Mouse (Mus musculus) right cerebral cortex, postnatal 25 days (tissue): Measurements from ENCODE around the gene AI661453.
A peak's percentile ranks its signal among the peaks of the same experiment; 100 is the strongest.
"Not testable (repeated sequence)": the region's sequence is repeated elsewhere in the genome, so short reads cannot be mapped to it uniquely, and the experiment has no call there.

Experiments used
- DNase-seq: peaks from one replicate; pipeline ENCODE4 v3.0.0; 2022

Gene AI661453

DNA sequence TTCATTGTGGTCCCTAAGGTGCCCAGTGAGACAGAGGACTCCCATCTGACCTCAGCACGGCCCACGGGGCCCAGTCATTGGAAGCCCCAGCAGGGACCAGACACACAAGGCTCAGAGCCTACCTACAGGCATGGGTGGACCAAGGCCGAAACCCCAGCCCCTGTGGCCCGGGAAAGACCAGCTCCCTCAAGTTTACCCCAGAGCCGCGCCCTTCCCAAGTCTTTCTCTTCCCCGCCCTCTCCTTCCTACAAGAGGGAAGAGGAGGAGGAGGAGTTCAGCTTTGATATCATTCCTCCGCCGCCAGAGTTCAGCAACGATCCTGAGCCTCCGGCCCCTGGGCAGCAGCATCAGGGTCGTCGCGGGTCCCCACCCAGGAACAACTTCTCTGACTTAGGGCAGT lies 31.6 kb downstream of the AI661453 start:
- DNase-seq: no peak

DNA sequence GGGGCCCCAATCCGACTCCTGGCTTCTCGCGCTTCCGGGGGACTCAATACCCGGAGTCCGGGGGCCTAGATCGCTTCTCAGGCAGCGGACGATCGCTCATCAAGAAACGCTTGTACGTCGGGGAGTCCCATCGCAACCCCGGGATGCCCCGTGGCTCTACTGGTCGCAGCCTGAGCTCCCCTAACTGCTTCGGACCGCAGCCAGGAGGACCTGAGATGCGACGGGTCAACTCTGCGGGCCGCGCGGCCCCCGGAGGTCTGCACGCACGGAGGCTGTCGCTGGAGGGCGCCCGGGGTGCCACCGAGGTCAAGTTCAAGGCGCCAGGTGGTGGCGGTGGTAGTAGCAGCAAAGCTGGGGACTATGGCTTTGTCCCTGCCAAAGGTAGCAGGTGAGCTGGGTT lies 32.1 kb downstream of the AI661453 start:
- DNase-seq: no peak

DNA sequence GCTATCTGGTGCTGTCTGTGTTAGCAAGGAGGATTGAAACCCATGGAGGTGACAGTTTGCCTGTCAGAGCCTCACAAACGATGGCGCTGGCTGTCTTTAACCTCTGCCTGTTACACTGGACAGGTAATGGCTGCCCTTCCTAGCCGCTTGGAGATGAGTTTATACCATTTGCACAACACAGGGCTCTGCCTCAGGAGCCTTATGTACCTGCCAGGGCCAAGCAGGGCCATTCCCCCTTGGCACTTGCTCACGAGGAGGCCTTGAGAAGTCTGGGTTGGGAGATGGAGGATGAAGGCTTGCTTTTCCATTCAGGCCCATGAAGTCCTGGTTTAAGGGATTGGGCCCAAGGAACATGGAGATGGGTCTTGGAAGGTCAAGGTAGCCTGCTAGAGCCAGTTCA lies 33.2 kb downstream of the AI661453 start:
- DNase-seq: no peak

DNA sequence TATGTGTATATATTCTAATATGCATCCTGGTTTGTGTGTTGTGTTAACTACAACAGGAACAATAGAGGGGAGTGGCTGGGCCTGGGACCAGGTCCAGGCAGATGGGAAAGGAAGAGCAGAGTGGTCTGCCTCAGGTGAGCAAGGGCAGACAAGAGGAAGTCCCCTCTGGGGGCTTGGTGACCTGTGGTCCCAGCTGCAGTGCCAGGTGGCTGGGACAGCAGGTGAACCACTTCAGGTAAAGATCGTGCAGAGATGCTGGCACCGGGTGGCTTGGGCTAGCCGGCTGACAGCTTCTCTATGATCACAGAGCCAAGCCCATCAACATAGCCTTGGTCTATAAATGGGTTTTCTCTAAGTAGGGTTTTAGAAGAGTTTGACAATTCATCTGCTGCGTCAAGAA lies 33.7 kb downstream of the AI661453 start:
- no peak for DNase-seq

DNA sequence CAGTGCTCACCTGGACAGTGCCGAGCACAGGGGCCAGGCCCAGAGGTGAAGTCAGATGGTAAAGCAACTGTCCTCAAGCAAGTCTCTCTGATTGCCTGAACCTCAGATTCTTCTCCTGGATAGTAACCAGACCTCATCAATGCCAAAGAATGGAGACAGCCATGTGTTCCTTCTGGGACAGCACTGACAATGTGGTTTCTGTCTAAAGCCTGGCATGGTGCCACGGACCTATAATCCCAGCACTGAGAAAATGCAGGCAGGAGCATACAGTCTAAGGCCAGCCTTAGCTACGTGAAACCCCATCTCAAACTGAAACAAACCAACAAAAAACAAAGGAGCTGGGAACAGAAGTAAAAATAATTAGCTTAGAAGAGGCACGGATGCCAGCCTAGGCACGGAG lies 34.3 kb downstream of the AI661453 start:
- no peak for DNase-seq

DNA sequence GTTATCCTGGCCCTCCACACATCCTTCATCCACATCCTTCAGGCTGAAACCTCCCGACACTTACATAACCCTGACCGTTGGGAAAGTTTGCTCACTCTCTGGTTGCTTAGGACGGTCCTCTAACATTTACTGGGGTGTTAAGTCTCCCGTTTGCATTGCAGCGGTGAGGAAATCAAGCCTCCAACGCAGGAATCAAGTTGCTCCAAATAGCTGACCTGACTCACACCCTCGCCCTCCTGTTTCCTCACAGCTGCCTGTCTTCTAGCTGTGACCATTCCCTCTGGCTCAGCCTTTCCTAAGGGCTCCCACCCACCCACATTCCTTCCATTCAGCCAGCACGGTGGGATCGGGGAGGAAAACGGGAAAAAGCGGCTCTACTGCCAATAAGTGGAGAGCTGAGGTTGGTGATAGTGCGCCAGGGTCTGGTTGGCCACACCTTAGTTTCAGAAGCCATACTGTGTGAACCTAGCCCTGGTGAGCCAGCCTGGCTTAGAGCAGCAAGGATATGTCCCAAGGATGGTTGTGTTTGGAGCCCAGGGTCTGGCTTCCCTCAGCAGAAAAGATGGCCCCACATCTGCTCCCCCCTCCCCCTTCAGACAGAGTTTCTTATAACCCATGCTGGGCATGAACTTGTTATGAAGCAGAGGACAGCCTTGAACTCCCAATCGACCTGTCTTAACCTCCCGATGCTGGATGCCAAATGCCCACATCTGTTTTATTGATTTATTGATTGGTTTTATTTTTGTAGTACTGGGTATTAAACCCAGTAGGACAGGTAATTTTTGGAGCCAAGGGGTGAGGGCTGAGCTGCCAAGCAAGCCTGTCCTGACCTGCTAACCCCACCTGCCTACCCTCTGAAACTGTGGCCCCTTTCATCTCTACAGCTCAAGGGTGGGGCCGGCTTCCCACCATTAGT lies 36.3 kb downstream of the AI661453 start:
- no peak for DNase-seq

DNA sequence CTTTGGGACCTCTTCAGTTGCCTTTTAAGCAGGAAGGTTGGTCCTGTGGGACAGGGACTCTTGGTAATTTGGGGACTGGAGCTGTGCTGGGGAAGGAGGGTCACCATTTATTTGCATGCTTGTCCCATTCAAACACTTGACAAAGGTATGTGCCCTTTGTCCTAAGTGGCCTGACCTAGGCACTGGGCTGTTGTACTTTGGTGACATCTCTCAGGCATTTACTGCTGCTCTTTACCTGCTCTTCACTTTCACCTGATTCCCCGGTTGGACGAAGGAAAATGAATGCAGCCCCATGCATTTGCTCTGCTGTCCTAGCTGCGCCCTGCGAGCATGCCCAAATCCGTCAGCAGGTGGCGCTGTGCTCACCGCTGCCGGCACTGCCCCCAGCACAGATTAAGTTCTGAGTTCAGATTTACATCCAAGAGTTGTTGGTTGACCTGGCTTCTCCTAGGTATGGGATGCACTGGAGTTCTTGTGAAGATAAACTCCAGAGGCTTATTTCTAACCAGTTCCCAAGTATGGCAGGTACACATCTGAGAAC lies 37.1 kb downstream of the AI661453 start:
- peak; percentile 32 for DNase-seq

DNA sequence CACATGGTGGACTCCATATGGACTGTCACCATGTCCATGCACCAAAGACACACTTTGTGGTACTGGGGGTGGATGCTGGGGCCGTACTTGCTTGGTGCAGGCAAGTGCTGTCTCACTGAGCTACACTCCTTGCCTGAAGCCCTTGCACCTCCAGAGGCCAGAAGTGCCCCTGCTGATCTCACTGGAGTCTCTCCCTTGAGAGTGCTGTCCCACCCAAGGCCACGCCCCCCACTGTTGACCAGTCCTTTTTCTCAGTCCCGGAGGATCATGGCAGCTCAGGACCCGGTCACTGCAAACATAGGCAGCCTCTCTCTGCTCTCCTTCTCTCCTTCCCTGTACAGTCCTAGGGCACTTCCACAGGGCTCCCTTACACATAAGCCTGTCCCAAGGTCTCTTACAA lies 37.8 kb downstream of the AI661453 start:
- no peak for DNase-seq

DNA sequence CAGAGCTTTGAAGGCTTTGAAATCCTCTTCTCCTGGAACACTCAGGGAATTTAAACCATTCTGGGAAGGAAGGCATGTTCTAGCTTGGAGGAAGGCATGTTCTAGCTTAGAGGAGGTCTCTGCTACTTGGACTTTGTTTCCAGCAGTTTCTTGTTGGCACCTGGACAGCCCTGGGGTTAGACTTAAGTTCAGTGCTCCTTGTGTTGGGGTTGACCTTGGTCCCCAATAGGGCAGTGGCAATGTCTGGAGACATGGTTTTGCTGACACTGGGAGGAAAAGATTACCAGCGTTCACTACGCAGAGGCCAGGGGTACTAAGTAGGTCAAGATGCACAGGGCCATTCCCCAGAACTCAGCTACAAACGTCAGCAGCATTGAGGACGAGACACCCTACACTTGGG lies 38.8 kb downstream of the AI661453 start:
- DNase-seq: no peak

DNA sequence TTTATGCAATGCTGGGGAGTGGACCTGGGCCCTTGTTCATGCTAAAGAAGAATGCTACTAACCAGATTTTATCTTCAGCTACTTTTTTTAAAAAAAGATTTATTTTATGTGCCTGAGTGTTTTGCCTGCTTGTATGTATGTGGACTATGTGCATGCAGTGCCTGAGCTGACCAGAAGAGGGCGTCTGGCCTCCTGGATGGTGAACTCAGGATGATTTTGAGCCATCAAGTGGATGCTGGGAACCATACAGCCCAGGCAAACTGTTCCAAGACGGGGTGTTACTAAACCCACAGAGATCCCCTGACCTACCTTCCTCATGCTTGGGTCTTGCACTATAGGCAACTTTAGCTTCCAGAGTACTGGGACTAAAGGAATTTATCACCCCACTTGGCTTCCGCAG lies 39.3 kb downstream of the AI661453 start:
- DNase-seq: no peak

DNA sequence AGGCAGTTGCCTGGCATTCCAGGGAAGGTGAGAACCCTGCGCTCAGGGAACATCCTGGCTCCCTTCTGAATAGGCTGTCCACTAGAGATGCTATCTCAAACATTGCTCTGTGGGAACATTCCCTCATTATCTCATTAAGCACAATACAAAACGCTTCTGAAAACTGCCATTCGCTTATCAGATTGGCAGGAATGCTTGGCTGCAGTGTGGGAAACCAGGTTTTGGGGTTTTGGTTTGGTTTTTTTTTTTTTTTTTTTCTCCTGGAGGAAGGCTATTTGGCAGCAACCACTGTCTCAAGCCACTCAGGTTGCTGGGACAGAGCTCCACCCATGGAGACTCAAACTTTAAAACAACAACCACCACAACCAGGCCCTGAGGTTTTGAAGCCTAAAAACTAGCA lies 43.5 kb downstream of the AI661453 start:
- DNase-seq: no peak

DNA sequence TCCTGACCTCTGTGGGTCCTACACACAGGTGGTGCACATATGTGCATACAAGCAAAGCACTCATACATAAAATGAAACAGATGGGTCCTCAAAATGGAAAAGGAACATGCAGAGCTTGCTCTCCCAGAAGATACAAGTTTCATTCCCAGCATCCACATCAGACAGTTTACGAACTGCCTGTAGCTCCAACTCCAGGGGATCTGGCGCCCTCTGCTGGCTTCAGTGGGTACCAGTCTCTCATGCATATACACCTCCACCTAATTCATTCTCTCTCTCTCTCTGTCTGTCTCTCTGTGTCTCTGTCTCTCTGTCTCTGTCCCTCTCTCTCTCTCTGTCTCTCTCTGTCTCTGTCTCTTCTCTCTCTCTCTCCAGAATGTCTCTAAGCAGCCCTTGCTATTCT lies 46.0 kb downstream of the AI661453 start:
- no peak for DNase-seq

DNA sequence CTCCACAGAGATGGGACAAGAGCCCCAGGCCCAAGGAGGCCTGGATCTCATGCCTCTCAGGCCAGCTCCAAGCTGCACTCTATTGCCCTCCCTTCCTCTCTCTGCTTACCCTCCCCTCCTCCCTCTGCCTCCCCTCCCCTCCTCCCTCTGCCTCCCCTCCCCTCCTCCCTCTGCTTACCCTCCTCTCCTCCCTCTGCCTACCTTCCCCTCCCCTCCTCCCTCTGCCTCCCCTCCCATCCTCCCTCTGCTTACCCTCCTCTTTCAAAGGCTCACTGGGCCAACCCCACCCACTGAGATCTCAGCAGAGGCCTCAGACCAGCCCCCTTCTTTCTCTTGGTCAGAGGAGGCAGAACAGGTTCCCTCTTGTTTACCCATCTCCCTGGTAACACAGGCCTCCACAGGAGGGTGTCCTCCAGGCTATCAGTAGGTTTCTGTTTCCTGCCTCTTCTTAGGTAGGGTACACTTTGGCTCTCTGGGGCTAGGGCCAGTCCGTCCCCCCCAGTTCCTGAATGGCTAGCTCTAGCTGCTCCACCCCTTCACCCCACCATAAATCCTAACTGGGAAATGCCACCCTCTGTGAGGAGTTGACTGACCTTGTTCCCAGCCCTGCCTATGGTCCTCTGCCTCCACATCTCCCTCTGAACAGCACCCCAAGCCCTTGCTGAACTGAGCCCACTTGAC lies 48.0 kb downstream of the AI661453 start:
- DNase-seq: no peak

DNA sequence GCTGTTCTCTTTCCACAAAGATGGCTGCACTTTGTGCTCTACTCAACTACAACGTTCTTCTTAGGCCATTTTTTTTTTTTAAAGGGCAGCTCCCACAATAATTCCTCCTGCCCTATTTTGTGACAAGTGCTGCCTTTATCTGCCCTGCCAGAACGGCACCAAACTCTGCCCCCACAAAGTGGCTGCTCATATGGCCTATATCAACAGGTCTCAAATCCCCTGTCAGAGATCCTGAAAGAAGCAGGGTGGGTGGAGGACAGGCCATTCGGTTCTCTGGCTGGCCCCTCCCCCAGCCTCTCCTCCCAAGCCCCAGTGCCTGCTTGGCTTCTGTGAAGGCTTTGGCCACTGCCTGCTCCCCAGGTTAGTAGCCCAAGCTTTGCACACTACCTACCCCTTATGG lies 48.6 kb downstream of the AI661453 start:
- DNase-seq: no peak

DNA sequence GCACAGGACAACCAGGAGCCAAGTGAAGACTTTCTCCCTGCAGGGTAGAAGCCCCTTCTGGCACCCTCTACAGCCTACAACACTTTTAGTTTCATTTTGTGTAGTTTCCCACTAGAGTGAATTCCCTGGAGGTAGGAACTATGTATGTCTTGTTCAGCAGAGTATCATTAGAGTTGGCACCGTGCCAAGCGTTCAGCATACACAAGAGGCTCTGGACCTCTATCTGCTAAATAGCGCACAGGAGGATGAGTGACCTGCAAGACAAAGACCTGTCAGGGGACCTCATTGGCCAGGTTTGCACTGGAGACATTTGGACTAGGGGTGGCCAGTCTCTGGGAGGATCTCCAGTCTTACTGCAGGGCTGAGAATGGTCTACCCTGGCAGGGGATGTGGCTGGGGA lies 49.4 kb downstream of the AI661453 start:
- DNase-seq: no peak

DNA sequence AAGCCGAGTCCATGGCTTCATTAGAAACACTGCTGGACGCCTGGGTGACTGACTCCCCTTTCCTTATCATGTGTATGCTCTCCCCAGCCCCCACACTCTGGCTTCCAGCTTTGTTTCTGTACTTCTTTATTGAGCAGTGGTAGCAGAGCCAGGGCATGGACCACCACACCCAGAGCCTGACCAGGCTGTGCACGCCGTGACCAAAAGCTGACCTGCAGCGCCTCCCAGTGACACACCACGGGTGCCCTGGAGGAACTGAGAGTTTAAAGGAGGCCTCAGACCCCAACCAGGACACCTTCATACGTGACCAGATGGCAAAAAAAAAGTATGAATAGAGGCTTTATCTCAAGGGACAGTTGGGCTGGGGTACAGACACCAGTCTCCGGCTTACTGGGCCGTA lies 54.4 kb downstream of the AI661453 start:
- no peak for DNase-seq

DNA sequence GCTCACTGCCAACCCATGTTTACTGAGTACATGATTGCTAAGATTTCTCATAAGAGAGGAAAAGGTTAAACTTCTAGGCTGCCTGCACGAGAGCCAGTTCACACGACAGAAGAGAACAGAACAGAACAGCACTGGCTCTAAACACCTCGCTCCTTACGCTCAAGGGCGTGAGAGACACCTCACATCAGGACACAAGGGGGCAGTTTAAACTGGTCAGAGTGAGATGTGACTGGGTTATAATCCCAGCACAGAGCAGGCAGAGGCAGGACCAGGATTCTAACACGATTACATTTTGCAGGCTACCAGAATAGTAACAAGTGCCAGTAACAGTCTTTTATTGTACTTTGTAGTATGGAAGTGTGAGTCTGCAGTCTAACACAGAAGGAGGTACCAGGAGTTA lies 56.3 kb downstream of the AI661453 start:
- DNase-seq: no peak

DNA sequence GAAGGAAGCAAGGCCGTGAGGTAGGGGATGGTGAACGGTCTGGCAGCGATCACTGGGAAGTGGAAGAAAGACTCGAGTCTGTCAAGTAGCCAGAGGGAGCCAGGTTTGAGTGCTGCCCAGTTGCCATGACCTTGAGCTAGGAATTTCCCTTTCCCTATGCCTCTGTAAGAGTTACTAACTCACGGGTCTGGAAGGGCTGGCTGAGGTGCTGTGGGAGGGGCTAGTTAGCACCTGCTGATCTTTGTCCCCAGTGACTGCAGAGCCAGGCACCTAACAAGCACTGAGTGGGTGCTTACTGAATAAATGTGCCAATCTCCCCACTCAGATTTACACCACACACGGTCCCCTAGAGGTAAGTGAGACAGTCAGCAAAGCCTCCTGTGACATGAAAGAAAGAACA lies 57.2 kb downstream of the AI661453 start:
- no peak for DNase-seq

DNA sequence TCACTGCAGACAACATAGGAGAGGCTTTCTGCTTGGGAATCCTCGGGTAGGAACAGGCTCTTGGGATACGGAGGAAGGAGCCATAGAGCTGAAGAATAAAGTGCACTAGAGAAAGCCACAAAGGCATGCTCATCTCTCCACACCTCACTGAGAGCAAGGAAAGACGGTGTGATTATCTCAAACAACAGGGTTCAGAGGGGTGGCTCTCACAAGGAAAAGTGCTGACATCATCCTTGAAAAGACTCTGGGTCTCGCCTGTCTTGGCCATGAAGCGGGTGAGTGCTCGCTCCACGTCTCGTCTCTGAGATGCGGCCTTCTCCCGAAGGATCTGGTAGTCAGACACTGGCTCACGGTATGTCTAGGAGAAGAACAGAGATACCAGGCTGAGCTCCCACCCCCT lies 57.7 kb downstream of the AI661453 start:
- DNase-seq: no peak

DNA sequence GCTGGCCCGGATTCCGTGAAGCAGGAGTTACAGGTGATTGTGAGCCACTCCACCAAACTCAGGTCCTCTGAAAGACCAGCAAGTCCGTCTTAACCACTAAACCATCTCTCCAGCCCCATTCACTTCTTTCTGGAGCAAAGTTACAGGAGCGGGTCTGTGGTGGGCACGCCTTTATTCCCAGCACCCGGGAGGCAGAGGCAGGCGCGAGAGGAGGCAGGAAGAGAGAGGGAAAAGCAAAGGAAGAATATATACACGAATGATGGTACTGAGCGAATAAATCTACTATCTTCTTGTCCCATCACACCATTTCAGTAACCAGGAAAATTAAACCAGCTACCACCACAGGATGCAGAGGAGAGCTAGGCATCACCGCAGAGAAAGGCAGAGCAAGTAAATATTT lies 65.1 kb downstream of the AI661453 start:
- DNase-seq: no peak

DNA sequence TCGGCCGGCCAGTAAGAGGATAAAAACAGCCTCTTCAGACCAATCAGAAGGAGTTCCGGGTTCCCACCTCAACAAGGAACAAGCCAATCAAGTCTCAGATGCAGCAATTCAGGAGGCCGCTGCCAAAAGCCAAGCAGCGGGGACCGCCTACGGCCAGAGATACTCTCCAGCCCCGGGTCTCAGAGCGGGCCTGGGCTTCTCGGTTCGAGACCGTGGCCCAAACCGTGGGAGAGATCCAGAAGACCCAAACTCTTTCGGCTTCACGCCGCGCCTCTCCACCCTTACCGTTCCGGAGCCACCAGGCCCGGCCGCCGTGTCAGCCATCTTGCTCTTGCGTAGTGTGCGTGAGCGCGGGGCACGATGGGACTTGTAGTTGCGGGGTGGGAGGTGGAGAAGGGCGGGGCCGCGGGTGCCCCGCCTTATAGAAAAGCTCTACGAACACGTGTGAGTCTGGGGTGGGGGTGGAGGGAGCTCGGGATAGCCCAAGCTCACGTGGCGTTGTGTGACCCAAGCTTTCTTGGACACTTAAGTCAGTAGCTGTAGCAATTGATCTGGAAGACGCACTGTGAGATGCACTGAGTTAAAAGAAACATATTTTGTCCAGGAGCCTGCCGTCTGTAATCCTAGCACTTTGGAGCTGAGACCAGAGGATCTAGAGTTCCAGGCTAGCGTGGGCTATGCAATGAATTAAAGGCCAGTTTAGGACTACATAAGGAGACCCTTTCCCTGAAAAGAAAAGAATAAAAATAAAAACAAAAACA lies 65.7 kb downstream of the AI661453 start, which contains the start of gene Taf8:
Taf8 (minus strand) TSS at position 347 of the 761 bp plus-strand sequence.
- peak; percentile 95 for DNase-seq

DNA sequence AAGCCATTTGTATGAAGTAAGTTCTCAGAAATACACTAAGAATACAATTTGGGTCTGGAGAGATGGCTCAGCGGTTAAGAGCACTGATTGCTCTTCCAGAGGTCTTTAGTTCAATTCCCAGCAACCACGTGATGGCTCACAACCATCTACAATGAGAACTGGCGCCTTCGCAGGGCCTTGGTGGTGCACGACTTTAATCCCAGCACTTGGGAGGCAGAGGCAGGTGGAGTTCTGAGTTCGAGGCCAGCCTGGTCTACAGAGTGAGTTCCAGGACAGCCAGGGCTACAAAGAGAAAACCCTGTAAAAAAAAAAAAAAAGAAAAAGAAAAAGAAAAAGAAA lies 66.3 kb downstream of the AI661453 start:
- not testable (repeated sequence) for DNase-seq

DNA sequence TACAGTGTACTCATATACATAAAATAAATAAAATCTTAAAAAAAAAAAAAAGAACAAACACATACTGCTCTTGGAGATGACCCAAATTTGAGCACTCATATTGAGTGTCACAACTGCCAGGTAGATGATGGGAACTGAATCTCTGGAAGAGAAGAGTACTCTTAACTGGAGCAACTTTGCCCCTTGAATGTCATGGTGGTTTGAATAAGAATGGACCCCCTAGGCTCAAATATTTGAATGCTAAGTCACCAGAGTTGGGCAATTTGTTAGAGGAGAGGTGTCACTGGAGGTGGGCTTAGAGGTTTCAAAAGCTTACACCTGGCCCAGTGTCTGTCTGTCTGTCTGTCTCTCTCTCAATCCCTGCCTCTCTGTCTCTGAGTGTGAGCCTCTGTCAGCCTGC lies 67.3 kb downstream of the AI661453 start:
- DNase-seq: no peak

DNA sequence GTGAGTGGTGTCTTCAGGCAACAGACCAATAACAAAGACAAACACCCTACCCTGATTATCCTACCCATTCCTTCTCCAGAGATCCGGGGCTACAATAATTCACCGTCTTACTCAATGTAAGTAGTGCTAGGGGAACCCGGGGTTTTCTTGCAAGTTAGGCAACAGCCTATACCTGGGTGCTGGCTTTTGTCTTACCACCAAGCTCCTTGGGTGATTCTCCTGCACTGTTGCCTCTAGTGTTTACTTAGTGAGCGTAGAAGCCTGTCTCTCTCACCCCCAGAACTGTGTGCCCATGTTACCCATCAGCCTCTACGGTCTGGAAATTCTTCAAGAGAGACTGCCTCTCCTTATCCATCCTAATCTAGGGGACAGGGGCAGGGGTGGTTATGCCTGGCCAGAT lies 67.8 kb downstream of the AI661453 start:
- DNase-seq: no peak
